Comparison of ENCODE assay signal across 9 mouse cellular contexts in the genomic region with DNA sequence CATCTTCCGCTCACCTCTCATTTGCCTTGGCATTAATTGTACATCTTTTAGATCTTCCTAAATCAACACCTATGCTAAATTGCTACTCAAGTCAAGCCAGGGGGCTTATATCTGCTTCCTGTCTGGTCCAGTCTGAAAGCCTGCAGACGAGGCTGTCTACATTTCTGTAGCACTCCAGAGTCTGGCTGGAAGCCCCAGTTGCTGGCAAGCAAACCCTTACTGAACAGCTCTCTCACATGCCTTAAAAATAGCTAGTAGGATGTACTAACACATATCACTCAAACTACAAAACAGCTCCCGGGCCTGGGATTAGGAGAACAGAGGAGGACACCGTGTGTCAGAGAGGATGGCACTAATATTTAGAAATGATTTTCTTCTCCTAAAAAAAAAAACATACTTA. TPM values are rescaled to one million over a fixed set of nuclear protein-coding genes. Genes with fewer than 3 reads are reported as not detected.
DNase-seq lines count a peak whose midpoint lies in the region; ATAC-seq lines count a peak whose summit lies in the region.
"Had no signal": no experiment of that assay in that cellular context is flagged by ENCODE, and none has a peak within 500 bp of the region (broad histone marks: within the 10 kb centered on the region; RNA-seq: fewer than 3 reads in every experiment).

No protein-coding gene starts in this region.

- H3K27ac ChIP-seq in liver, embryonic 11.5 days (ENCODE audit: low read depth, low read length) = no peak overlapping the region
- H3K27ac ChIP-seq: midbrain, embryonic 10.5 days had no signal

- no peaks in the 10 kb centered on the region for H3K9me3 ChIP-seq in liver, embryonic 11.5 days (ENCODE audit: control insufficient read depth, low read length)
- H3K9me3 ChIP-seq: midbrain, embryonic 10.5 days had no signal

- peak; percentile 42 for DNase-seq in gastrocnemius, adult 18-20 months (ENCODE audit: low spot score)
- DNase-seq in gastrocnemius, postnatal 4 days (ENCODE audit: low spot score in 2 of 2) = no peak
- DNase-seq in heart, adult 9 months (ENCODE audit: low spot score in 2 of 2) = peak; percentile 59 to 80
- DNase-seq in layer of hippocampus, adult 9-10 months (ENCODE audit: low spot score) = peak; percentile 49
- DNase-seq in right cerebral cortex, postnatal 14 days = peak; percentile 53
- DNase-seq in adrenal gland, adult 2 months = no peak
- no peak for DNase-seq in liver, embryonic 11.5 days (ENCODE audit: low spot score)

- H3K36me3 ChIP-seq in liver, embryonic 11.5 days (ENCODE audit: control insufficient read depth, insufficient read depth, low read length) = no peaks in the 10 kb centered on the region
- H3K36me3 ChIP-seq: midbrain, embryonic 10.5 days had no signal

- H3K9ac ChIP-seq in liver, embryonic 11.5 days (ENCODE audit: low read depth, low read length) = no peak overlapping the region

- no peaks in the 10 kb centered on the region for H3K27me3 ChIP-seq in liver, embryonic 11.5 days (replicated peaks; ENCODE audit: control insufficient read depth, insufficient read depth, low read length)

- WGBS in liver, embryonic 11.5 days = 75% methylated on average over 4 of the region's 4 CpGs

- H3K4me1 ChIP-seq in liver, embryonic 11.5 days (replicated peaks; ENCODE audit: control insufficient read depth, insufficient read depth, low read length) = no peaks in the 10 kb centered on the region

- ATAC-seq in cerebellum, adult (ENCODE audit: insufficient number of reproducible peaks, low FRiP score, low TSS enrichment) = no peak
- ATAC-seq in liver, embryonic 11.5 days (replicated peaks; ENCODE audit: low FRiP score) = no peak

- no peak overlapping the region for H3K4me3 ChIP-seq in liver, embryonic 11.5 days (ENCODE audit: low read depth, low read length)
- H3K4me3 ChIP-seq: midbrain, embryonic 10.5 days had no signal

- no peak overlapping the region for H3K4me2 ChIP-seq in liver, embryonic 11.5 days

RNA-seq across cellular contexts. Expression of gene Cxadr, which starts 42.3 kb away (rescaled TPM):
- total RNA-seq in gastrocnemius, adult 18-20 months (2021) = under 1 TPM; 0.57 to 0.71 TPM
- total RNA-seq in gastrocnemius, postnatal 4 days (2021) = 1 to 10 TPM; 1.8 to 2.4 TPM
- 10 to 100 TPM; 13.1 to 23.8 TPM for total RNA-seq in adrenal gland, adult 2 months (2021)
- polyA plus RNA-seq in adrenal gland, adult 2 months (2012; rRNA removed) = 11.0 and 26.1 TPM in 2 replicates
- 13.2 and 14.7 TPM in 2 replicates for polyA plus RNA-seq in liver, embryonic 11.5 days (2014; fragmentation: Nextera tagmentation; extraction: Ambion mirVana)

Comparison
In these comparisons a context has a peak if more than half of its experiments do, and no peak if none do; other contexts are left out.
1. DNase-seq: peak in gastrocnemius, adult 18-20 months (single experiment), heart, adult 9 months (2 of 2), layer of hippocampus, adult 9-10 months (single experiment) and right cerebral cortex, postnatal 14 days (single experiment); none in gastrocnemius, postnatal 4 days (0 of 2), adrenal gland, adult 2 months (single experiment) and liver, embryonic 11.5 days (single experiment).
2. RNA of gene Cxadr, which starts 42.3 kb away (total RNA-seq): 13.1 to 23.8 TPM in adrenal gland, adult 2 months; 1.8 to 2.4 TPM in gastrocnemius, postnatal 4 days and 0.57 to 0.71 TPM in gastrocnemius, adult 18-20 months; every median in the first group is over 4 times any median in the second.